Mouse (Mus musculus) limb, embryonic 11.5 days (tissue): ENCODE data around the gene Mbtd1. TPM values are rescaled to one million over a fixed set of nuclear protein-coding genes. Genes with fewer than 3 reads are reported as not detected.
A peak's percentile ranks its signal among the peaks of the same experiment; 100 is the strongest.

Experiments used
- ATAC-seq: fragments of 200-750 bp; cut with Nextera tagmentation; 2 replicates; pipeline ENCODE4 v1.8.0; 2017; ENCODE audit warnings: low read depth; ENCODE audit not compliant: insufficient number of reproducible peaks, low FRiP score, low TSS enrichment
- DNase-seq: peaks from one replicate; pipeline ENCODE4 v3.0.0-alpha.2; 2015; ENCODE audit warnings: low spot score
- H3K27ac ChIP-seq: fragments of 300-500 bp; sonication (generic); replicated peaks from 2 replicates; pipeline ENCODE4 v1.5.1; 2014; ENCODE audit warnings: low read depth, mild to moderate bottlenecking, low read length
- H3K27me3 ChIP-seq: fragments of 300-500 bp; sonication (generic); 2 replicates; pipeline ENCODE4 v1.6.1; 2014; ENCODE audit warnings: mild to moderate bottlenecking, low read length, mixed read lengths; ENCODE audit not compliant: control insufficient read depth, insufficient read depth
- H3K36me3 ChIP-seq: fragments of 300-500 bp; sonication (generic); 2 replicates; pipeline ENCODE4 v1.6.1; 2014; ENCODE audit warnings: mild to moderate bottlenecking, low read length, moderate library complexity, mixed read lengths; ENCODE audit not compliant: control insufficient read depth, insufficient read depth
- H3K4me1 ChIP-seq: fragments of 300-500 bp; sonication (generic); 2 replicates; pipeline ENCODE4 v1.6.1; 2014; ENCODE audit warnings: low read length, mixed read lengths; ENCODE audit not compliant: control insufficient read depth, insufficient read depth
- H3K4me2 ChIP-seq: fragments of 300-500 bp; sonication (generic); 2 replicates; pipeline ENCODE4 v1.6.1; 2014; ENCODE audit warnings: low read depth, mild to moderate bottlenecking, moderate library complexity; ENCODE audit not compliant: severe bottlenecking
- H3K4me3 ChIP-seq: fragments of 300-500 bp; sonication (generic); 2 replicates; pipeline ENCODE4 v1.5.1; 2014; ENCODE audit warnings: low read depth, low read length
- H3K9ac ChIP-seq: fragments of 300-500 bp; sonication (generic); 2 replicates; pipeline ENCODE4 v1.6.1; 2014; ENCODE audit warnings: mild to moderate bottlenecking, low read length
- H3K9me3 ChIP-seq: fragments of 300-500 bp; sonication (generic); 2 replicates; pipeline ENCODE4 v1.6.1; 2016; ENCODE audit warnings: low read length; ENCODE audit not compliant: control insufficient read depth
- WGBS: fragments of 180-500 bp; shearing (Covaris S2); extraction: QIAGEN DNeasy Blood & Tissue Kit; methylation state at CpG from one replicate; pipeline ENCODE4 v1.1.7; 2014; 5-methylcytosine and 5-hydroxymethylcytosine counted together
- polyA plus RNA-seq: library from polyadenylated mRNA; unstranded; fragments of >200 nt; fragmentation: Nextera tagmentation; extraction: Ambion mirVana; gene quantifications from 2 replicates; pipeline ENCODE4 v1.2.1, GENCODE M21; 2014

Gene Mbtd1
- polyA plus RNA-seq, 1 experiment from 2014 or later = 30.3 TPM

GRCm38 (mm10) chr11:93954738-93955255, 69.1 kb downstream of the Mbtd1 start:
- Histone ChIP-seq H3K9ac (peak overlapping the region; percentile 76), H3K9me3 (no peaks in the 10 kb centered on the region), H3K4me3 (peak overlapping the region; percentile 47), H3K27me3 (no peaks in the 10 kb centered on the region), H3K4me1 (no peaks in the 10 kb centered on the region; the same call in none of the 2 replicates), H3K27ac (peak overlapping the region; percentile 37; the same call in 1 of the 2 replicates), H3K36me3 (peaks cover 9% of the 10 kb centered on the region; the same call in 1 of the 2 replicates), H3K4me2 (peak overlapping the region; percentile 80)
- 45% methylated on average over 13 of the region's 13 CpGs for WGBS
- ATAC-seq = no peak; the same call in 1 of the 2 replicates
- no peak for DNase-seq

- Histone ChIP-seq H3K9ac (peak overlapping the region; percentile 76), H3K4me3 (peak overlapping the region; percentile 47), H3K9me3 (no peaks in the 10 kb centered on the region), H3K4me1 (no peaks in the 10 kb centered on the region; the same call in none of the 2 replicates), H3K4me2 (peak overlapping the region; percentile 80), H3K27me3 (no peaks in the 10 kb centered on the region), H3K27ac (peak overlapping the region; percentile 37), H3K36me3 (peaks cover 10% of the 10 kb centered on the region; the same call in 1 of the 2 replicates)
- DNase-seq = peak; percentile 96
- under 1% methylated on average over 66 of the region's 67 CpGs for WGBS
- peak; percentile 93 for ATAC-seq
These were observed 69.9 kb downstream of the Mbtd1 start for GRCm38 (mm10) chr11:93955256-93956150.

- Histone ChIP-seq H3K9me3 (no peaks in the 10 kb centered on the region), H3K4me1 (no peaks in the 10 kb centered on the region; the same call in none of the 2 replicates), H3K9ac (peak within 1 kb of the TSS; percentile 76), H3K4me2 (peak within 1 kb of the TSS; percentile 80), H3K4me3 (peak within 1 kb of the TSS; percentile 47), H3K27me3 (no peaks in the 10 kb centered on the region), H3K27ac (peak within 1 kb of the TSS; percentile 37), H3K36me3 (peaks cover 9% of the 10 kb centered on the region; the same call in 1 of the 2 replicates)
- ATAC-seq (peak; percentile 14; the same call in 1 of the 2 replicates), DNase-seq (no peak)
- WGBS = 1% methylated on average over 6 of the region's 6 CpGs
These were observed 70.5 kb downstream of the Mbtd1 start, which contains the start of gene Nme2 for GRCm38 (mm10) chr11:93956159-93956558. Nme2 (minus strand) TSS chr11:93956259.

GRCm38 (mm10) chr11:93957031-93957555, 71.4 kb downstream of the Mbtd1 start:
- peaks cover 12% of the 10 kb centered on the region; the same call in 1 of the 2 replicates for H3K36me3 ChIP-seq
- H3K4me1 ChIP-seq = no peaks in the 10 kb centered on the region; the same call in none of the 2 replicates
- ATAC-seq = no peak
- H3K4me3 ChIP-seq = no peak overlapping the region
- 83% methylated on average over 2 of the region's 2 CpGs for WGBS
- no peaks in the 10 kb centered on the region for H3K27me3 ChIP-seq
- H3K4me2 ChIP-seq = no peak overlapping the region
- H3K9ac ChIP-seq = no peak overlapping the region
- DNase-seq = no peak
- no peak overlapping the region for H3K27ac ChIP-seq
- H3K9me3 ChIP-seq = no peaks in the 10 kb centered on the region

- Histone ChIP-seq H3K27me3 (no peaks in the 10 kb centered on the region), H3K36me3 (peaks cover 15% of the 10 kb centered on the region; the same call in 1 of the 2 replicates), H3K4me1 (no peaks in the 10 kb centered on the region; the same call in none of the 2 replicates), H3K4me2 (no peak overlapping the region), H3K4me3 (no peak overlapping the region), H3K9me3 (no peaks in the 10 kb centered on the region), H3K27ac (no peak overlapping the region), H3K9ac (no peak overlapping the region)
- no peak for ATAC-seq
- no peak for DNase-seq
- 81% methylated on average over 4 of the region's 4 CpGs for WGBS
These were observed 72.1 kb downstream of the Mbtd1 start for GRCm38 (mm10) chr11:93957746-93958145.

GRCm38 (mm10) chr11:93961482-93961881, 75.8 kb downstream of the Mbtd1 start:
- H3K4me3 ChIP-seq = no peak overlapping the region
- H3K27me3 ChIP-seq = no peaks in the 10 kb centered on the region
- H3K27ac ChIP-seq = no peak overlapping the region
- no peak for DNase-seq
- ATAC-seq = no peak
- 93% methylated on average over 6 of the region's 6 CpGs for WGBS
- H3K9me3 ChIP-seq = no peaks in the 10 kb centered on the region
- H3K9ac ChIP-seq = no peak overlapping the region
- H3K4me1 ChIP-seq = no peaks in the 10 kb centered on the region
- no peak overlapping the region for H3K4me2 ChIP-seq
- H3K36me3 ChIP-seq = peaks cover 37% of the 10 kb centered on the region

GRCm38 (mm10) chr11:93963013-93963412, 77.4 kb downstream of the Mbtd1 start:
- Histone ChIP-seq H3K4me3 (no peak overlapping the region), H3K27me3 (no peaks in the 10 kb centered on the region), H3K4me2 (no peak overlapping the region), H3K27ac (no peak overlapping the region), H3K4me1 (no peaks in the 10 kb centered on the region), H3K9me3 (no peaks in the 10 kb centered on the region), H3K36me3 (peaks cover 37% of the 10 kb centered on the region), H3K9ac (no peak overlapping the region)
- DNase-seq = no peak
- 90% methylated on average over 4 of the region's 4 CpGs for WGBS
- no peak for ATAC-seq

- H3K4me3 ChIP-seq = no peak overlapping the region
- H3K9ac ChIP-seq = no peak overlapping the region
- no peak overlapping the region for H3K27ac ChIP-seq
- ATAC-seq = no peak
- no peaks in the 10 kb centered on the region for H3K27me3 ChIP-seq
- WGBS = 92% methylated on average over 6 of the region's 6 CpGs
- no peaks in the 10 kb centered on the region for H3K4me1 ChIP-seq
- peaks cover 30% of the 10 kb centered on the region for H3K36me3 ChIP-seq
- no peak overlapping the region; the same call in 1 of the 2 replicates for H3K4me2 ChIP-seq
- no peak for DNase-seq
- no peaks in the 10 kb centered on the region for H3K9me3 ChIP-seq
These were observed 79.7 kb downstream of the Mbtd1 start for GRCm38 (mm10) chr11:93965391-93965790.
